Mouse (Mus musculus): ENCODE measurements around the gene Hfe. TPM values are rescaled to one million over a fixed set of nuclear protein-coding genes. Genes with fewer than 3 reads are reported as not detected.

The Hfe gene
- polyA plus RNA-seq, 1 experiment from 2014 or later, result 5.2 TPM

DNA sequence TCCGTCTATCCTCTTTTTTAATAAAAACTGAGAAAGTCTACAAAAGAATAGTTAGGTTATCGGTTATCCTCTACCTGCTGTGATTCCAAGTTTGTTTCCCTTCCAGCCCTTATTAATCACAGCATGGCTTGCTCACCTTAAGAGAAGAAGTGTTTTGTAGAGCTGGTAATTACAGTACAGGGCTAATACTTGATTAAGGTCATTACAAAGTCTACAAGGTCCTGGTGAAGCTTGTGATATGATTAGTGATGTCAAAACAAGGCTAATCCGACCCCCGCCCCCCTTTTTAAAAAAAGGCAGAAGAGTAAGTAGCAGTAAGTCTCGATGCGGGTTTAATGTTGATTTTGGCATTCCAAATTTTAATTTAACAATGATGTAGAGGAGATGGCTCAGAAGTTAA is 11.7 kb downstream of the Hfe start:
- H3K4me3 ChIP-seq, result peak overlapping the region; percentile 56; the same call in 1 of the 2 replicates
- DNase-seq (ENCODE audit: low spot score), result no peak
- 64% methylated on average over 6 of the region's 6 CpGs for WGBS

GRCm38 (mm10) chr13:23698300-23698693 is 12.4 kb downstream of the Hfe start, which contains the start of gene Hist1h4c:
Hist1h4c (minus strand) TSS chr13:23698454.
- Histone ChIP-seq H3K27ac (peak within 1 kb of the TSS; percentile 88), H3K4me3 (peak within 1 kb of the TSS; percentile 56), H3K9me3 (no peaks in the 10 kb centered on the region), H3K36me3 (no peaks in the 10 kb centered on the region), H3K4me1 (peaks cover 19% of the 10 kb centered on the region), H3K27me3 (ENCODE audit: insufficient read depth, poor library complexity, severe bottlenecking) (no peaks in the 10 kb centered on the region)
- DNase-seq (ENCODE audit: low spot score), result peak; percentile 99
- WGBS, result 0% methylated on average over 22 of the region's 22 CpGs

More for the DNA sequence above, 11.7 kb downstream of the Hfe start:
- peak overlapping the region; percentile 88 for H3K27ac ChIP-seq
- no peaks in the 10 kb centered on the region for H3K27me3 ChIP-seq (ENCODE audit: insufficient read depth, poor library complexity, severe bottlenecking)
- peaks cover 19% of the 10 kb centered on the region for H3K4me1 ChIP-seq
- no peaks in the 10 kb centered on the region for H3K36me3 ChIP-seq
- no peaks in the 10 kb centered on the region for H3K9me3 ChIP-seq

DNA sequence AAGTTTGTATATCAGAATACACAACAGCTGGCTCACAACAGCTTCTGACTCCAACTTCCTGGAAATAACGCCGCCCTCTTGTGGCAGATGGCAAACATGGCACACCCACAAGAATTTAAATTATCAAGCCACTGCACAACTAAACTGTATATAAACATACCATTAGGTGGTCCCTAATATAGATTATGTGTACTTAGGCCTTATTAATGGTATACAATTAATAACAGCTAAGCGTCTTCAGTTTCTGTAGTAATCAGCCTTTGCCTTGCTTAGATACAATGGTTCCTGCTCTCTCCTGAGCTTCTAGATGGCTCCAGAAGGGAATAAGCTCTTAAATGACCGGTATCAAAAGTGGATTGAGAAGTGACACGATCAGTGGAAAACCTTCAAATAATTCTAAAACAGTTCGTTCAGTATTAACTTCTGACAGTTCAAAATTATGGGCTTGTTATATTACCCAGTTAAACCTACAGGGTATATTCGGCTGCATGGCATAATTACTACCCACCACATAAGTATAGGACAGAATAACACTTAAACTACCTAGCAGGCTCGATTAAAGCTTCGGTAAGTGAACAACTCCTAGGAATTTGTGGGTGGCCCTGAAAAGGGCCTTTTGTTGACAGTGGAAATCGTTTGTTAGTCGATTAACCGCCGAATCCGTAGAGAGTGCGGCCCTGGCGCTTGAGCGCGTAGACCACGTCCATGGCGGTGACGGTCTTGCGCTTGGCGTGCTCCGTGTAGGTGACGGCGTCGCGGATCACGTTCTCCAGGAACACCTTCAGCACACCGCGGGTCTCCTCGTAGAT is 13.0 kb downstream of the Hfe start:
- Histone ChIP-seq H3K4me1 (peaks cover 19% of the 10 kb centered on the region), H3K4me3 (peak overlapping the region; percentile 56), H3K9me3 (no peaks in the 10 kb centered on the region), H3K27me3 (ENCODE audit: insufficient read depth, poor library complexity, severe bottlenecking) (no peaks in the 10 kb centered on the region), H3K27ac (peak overlapping the region; percentile 88), H3K36me3 (no peaks in the 10 kb centered on the region)
- no peak for DNase-seq (ENCODE audit: low spot score)
- 1% methylated on average over 25 of the region's 32 CpGs for WGBS

DNA sequence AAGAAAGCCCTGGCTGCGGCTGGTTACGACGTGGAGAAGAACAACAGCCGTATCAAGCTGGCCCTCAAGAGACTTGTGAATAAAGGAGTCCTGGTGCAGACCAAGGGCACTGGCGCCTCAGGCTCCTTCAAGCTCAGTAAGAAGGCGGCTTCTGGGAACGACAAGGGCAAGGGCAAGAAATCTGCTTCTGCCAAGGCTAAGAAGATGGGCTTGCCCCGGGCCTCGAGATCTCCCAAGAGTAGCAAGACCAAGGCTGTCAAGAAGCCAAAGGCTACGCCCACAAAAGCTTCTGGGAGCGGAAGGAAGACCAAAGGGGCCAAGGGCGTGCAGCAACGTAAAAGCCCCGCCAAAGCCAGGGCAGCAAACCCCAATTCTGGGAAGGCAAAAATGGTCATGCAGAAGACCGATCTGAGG is 14.6 kb downstream of the Hfe start:
- 46% methylated on average over 15 of the region's 15 CpGs for WGBS
- peak overlapping the region; percentile 71 for H3K27ac ChIP-seq
- H3K36me3 ChIP-seq, result no peaks in the 10 kb centered on the region
- peak overlapping the region; percentile 37 for H3K4me3 ChIP-seq
- DNase-seq (ENCODE audit: low spot score), result no peak
- H3K9me3 ChIP-seq, result no peaks in the 10 kb centered on the region
- peaks cover 19% of the 10 kb centered on the region for H3K4me1 ChIP-seq
- H3K27me3 ChIP-seq (ENCODE audit: insufficient read depth, poor library complexity, severe bottlenecking), result no peaks in the 10 kb centered on the region

DNA sequence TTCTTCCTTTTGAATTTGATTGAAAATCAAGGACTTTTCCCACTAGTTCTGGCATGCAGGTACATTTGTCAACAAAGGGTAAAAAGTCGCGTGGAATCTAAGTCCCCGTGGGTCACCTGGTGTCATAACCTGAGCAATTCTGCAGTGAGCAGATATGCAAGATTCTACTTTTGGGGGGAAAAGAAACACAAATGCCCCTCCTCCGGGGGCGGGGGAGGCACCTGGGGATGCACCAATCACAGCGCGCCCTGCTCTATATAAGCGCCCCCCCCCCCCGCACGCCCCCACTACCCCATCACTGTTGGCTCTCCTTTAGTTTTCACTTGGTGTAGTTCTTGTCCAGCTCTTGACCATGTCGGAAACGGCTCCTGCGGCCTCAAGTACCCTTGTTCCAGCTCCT is 15.1 kb downstream of the Hfe start, which contains the start of gene Hist1h1t:
Gene Hist1h1t, plus strand, starts transcription at position 301 of the 400 bp plus-strand sequence.
- Histone ChIP-seq H3K4me1 (peaks cover 16% of the 10 kb centered on the region), H3K27ac (peak within 1 kb of the TSS; percentile 71), H3K9me3 (no peaks in the 10 kb centered on the region), H3K27me3 (ENCODE audit: insufficient read depth, poor library complexity, severe bottlenecking) (no peaks in the 10 kb centered on the region), H3K4me3 (peak within 1 kb of the TSS; percentile 37), H3K36me3 (no peaks in the 10 kb centered on the region)
- DNase-seq (ENCODE audit: low spot score), result no peak
- 35% methylated on average over 13 of the region's 13 CpGs for WGBS

DNA sequence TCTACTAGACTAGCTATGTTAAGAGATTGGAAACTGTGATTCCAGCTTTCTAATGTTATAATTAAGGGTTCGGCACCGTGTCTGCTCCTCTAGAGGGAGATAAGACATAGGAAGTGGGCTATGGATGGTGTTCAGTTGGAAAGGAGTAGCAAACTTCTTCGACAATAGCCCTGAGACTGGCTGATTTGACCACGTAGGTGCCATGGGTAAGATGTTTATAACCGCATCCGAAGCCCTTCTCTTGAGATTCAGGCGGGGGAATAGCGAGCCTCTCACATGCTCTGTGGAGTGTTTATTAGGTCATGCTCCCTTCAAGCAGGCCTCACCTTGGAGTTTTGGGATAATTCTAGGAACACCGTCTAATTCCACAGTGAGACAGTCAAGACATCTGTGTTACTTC is 15.7 kb downstream of the Hfe start:
- Histone ChIP-seq H3K27me3 (ENCODE audit: insufficient read depth, poor library complexity, severe bottlenecking) (no peaks in the 10 kb centered on the region), H3K4me1 (peaks cover 16% of the 10 kb centered on the region), H3K9me3 (no peaks in the 10 kb centered on the region), H3K36me3 (no peaks in the 10 kb centered on the region), H3K4me3 (no peak overlapping the region), H3K27ac (no peak overlapping the region)
- WGBS, result 92% methylated on average over 9 of the region's 9 CpGs
- DNase-seq (ENCODE audit: low spot score), result no peak

DNA sequence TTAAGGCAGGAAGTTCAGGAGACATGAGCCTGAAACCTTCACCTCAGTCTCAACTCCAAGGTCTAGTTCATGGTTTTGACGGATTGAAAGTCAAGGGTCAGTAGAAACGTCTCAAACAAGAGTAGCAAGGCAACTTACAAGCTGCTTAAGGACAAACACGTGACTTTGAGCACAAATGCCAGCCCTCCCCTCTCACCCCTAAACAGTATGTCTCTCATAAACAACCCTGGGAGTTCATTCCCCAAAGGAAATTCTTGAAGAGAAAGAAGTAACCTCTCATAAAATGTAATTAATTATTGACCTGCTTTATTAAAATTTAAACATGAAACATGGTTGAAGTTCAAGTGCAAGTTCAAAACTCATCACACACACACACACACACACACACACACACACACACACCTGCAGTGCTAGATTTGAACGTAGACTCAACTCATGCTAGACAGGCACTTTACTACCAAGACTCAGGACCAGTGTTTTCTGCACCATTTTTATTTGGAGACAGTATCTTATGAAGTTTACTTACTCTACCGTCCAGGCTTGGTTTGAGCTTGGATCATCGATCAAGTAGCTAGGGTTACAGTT is 16.7 kb downstream of the Hfe start:
- WGBS, result 83% methylated on average over 6 of the region's 6 CpGs

GRCm38 (mm10) chr13:23689459-23689858 is 21.2 kb downstream of the Hfe start:
- H3K27ac ChIP-seq, result no peak overlapping the region
- no peaks in the 10 kb centered on the region for H3K9me3 ChIP-seq
- no peaks in the 10 kb centered on the region for H3K27me3 ChIP-seq (ENCODE audit: insufficient read depth, poor library complexity, severe bottlenecking)
- no peak overlapping the region for H3K4me3 ChIP-seq
- no peaks in the 10 kb centered on the region for H3K36me3 ChIP-seq
- 62% methylated on average over 2 of the region's 2 CpGs for WGBS
- peaks cover 5% of the 10 kb centered on the region; the same call in 1 of the 2 replicates for H3K4me1 ChIP-seq
- DNase-seq (ENCODE audit: low spot score), result no peak

More for the DNA sequence above, 16.7 kb downstream of the Hfe start:
- Histone ChIP-seq H3K27me3 (ENCODE audit: insufficient read depth, poor library complexity, severe bottlenecking) (no peaks in the 10 kb centered on the region), H3K4me1 (peaks cover 14% of the 10 kb centered on the region), H3K9me3 (no peaks in the 10 kb centered on the region), H3K27ac (no peak overlapping the region), H3K4me3 (no peak overlapping the region), H3K36me3 (no peaks in the 10 kb centered on the region)
- DNase-seq (ENCODE audit: low spot score), result no peak

GRCm38 (mm10) chr13:23688956-23689355 is 21.7 kb downstream of the Hfe start:
- whole genome bisulfite sequencing, result 86% methylated on average over 2 of the region's 2 CpGs

GRCm38 (mm10) chr13:23687907-23688306 is 22.7 kb downstream of the Hfe start:
- no peaks in the 10 kb centered on the region for H3K9me3 ChIP-seq
- no peak for DNase-seq (ENCODE audit: low spot score)
- no peaks in the 10 kb centered on the region for H3K36me3 ChIP-seq
- no peak overlapping the region for H3K4me3 ChIP-seq
- no peaks in the 10 kb centered on the region for H3K27me3 ChIP-seq (ENCODE audit: insufficient read depth, poor library complexity, severe bottlenecking)
- no peak overlapping the region for H3K27ac ChIP-seq
- 92% methylated on average over 7 of the region's 7 CpGs for WGBS
- H3K4me1 ChIP-seq, result peaks cover 5% of the 10 kb centered on the region; the same call in 1 of the 2 replicates

More at GRCm38 (mm10) chr13:23688956-23689355, 21.7 kb downstream of the Hfe start:
- Histone ChIP-seq H3K36me3 (no peaks in the 10 kb centered on the region), H3K4me3 (no peak overlapping the region), H3K27ac (no peak overlapping the region), H3K4me1 (peaks cover 5% of the 10 kb centered on the region; the same call in 1 of the 2 replicates), H3K9me3 (no peaks in the 10 kb centered on the region), H3K27me3 (ENCODE audit: insufficient read depth, poor library complexity, severe bottlenecking) (no peaks in the 10 kb centered on the region)
- DNase-seq (ENCODE audit: low spot score), result no peak

DNA sequence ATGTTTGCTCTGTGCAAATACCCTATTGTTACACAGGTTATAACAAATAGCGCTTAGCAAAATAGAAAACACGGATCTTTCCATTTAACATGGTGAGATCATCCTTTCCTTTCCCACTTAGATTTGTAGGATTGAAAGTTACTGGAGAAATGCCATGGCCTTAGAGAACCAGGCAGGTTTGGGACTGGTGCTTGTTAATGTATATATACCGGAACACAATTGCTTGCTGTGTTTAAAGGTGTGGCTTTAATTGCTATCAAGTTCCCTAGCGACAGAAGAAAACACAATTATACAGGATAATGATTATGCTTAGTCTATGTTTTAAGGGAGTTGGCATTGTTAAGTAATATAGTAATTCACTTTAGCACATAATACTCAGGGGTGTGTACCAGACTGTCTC is 23.5 kb downstream of the Hfe start:
- Histone ChIP-seq H3K27ac (no peak overlapping the region), H3K36me3 (no peaks in the 10 kb centered on the region), H3K27me3 (ENCODE audit: insufficient read depth, poor library complexity, severe bottlenecking) (no peaks in the 10 kb centered on the region), H3K4me3 (no peak overlapping the region), H3K4me1 (peaks cover 9% of the 10 kb centered on the region), H3K9me3 (no peaks in the 10 kb centered on the region)
- WGBS, result 85% methylated on average over 4 of the region's 4 CpGs
- no peak for DNase-seq (ENCODE audit: low spot score)

DNA sequence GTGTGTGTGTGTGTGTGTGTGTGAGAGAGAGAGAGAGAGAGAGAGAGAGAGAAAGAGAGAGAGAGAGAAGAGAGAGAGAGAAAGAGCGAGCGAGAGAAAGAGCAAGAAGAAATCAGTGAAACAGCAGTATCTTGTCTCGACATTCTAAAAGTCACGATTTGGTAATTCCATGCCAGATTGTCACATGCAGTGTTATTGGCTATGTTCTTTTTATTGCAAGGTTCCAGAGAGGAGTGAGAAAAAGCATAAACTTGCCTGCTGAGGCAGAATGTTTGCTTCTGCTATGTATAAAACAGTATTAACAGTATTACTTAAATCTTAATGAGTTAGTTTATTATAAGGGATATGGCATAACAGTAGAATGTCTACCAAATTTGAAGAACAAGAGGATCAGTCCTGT is 24.7 kb downstream of the Hfe start:
- no peaks in the 10 kb centered on the region for H3K9me3 ChIP-seq
- no peaks in the 10 kb centered on the region for H3K27me3 ChIP-seq (ENCODE audit: insufficient read depth, poor library complexity, severe bottlenecking)
- DNase-seq (ENCODE audit: low spot score), result no peak
- H3K27ac ChIP-seq, result peak overlapping the region; percentile 87
- WGBS, result 67% methylated on average over 4 of the region's 4 CpGs
- no peaks in the 10 kb centered on the region for H3K36me3 ChIP-seq
- peak overlapping the region; percentile 55; the same call in 1 of the 2 replicates for H3K4me3 ChIP-seq
- peaks cover 9% of the 10 kb centered on the region for H3K4me1 ChIP-seq
